Mouse (Mus musculus) thymus, adult 2 months (tissue): Measurements from ENCODE around the gene Gsdma.

Experiments used
- CTCF ChIP-seq: fragments of 200-500 bp; IDR thresholded peaks from 2 replicates; pipeline ENCODE4 v1.5.1; 2012; ENCODE audit warnings: mild to moderate bottlenecking, control low read depth, low read length, moderate library complexity, borderline replicate concordance; ENCODE audit not compliant: control insufficient read depth, poor library complexity, insufficient read depth; ENCODE audit errors: extremely low read depth
- POLR2A ChIP-seq: fragments of 200-500 bp; IDR thresholded peaks from 2 replicates; pipeline ENCODE4 v1.6.1; 2012; ENCODE audit warnings: mild to moderate bottlenecking, low read length, control low read depth, moderate library complexity; ENCODE audit not compliant: control insufficient read depth, poor library complexity, insufficient read depth; ENCODE audit errors: extremely low read depth

- TF ChIP-seq POLR2A (no peak), CTCF (no peak)
Measured at GRCm38 (mm10) chr11:98675829-98676363, 11.7 kb downstream of the Gsdma start.
